Mouse (Mus musculus): ENCODE results near the gene Efcab6.

- TF ChIP-seq EP300 (IDR thresholded peaks at IDR 0.05; ENCODE audit: low read depth) (no peak), CTCF (IDR thresholded peaks at IDR 0.05; ENCODE audit: low read depth) (no peak)
Observed at GRCm38 (mm10) chr15:83829226-83829625, 236.0 kb downstream of the Efcab6 start.

Data from liver, postnatal 0 days (tissue).